Mouse (Mus musculus) bone marrow, adult 2 months (tissue): ENCODE measurements around the gene Sqstm1. TPM values are rescaled to one million over a fixed set of nuclear protein-coding genes. Genes with fewer than 3 reads are reported as not detected.

Experiments used
- H3K27ac ChIP-seq: fragments of 200-500 bp; 2 replicates; pipeline ENCODE4 v1.5.1; 2012; ENCODE audit warnings: low read depth, mild to moderate bottlenecking, control low read depth, inconsistent platforms, low read length; ENCODE audit not compliant: control insufficient read depth, poor library complexity, insufficient read depth
- H3K4me1 ChIP-seq: fragments of 200-500 bp; 2 replicates; pipeline ENCODE4 v1.6.1; 2011; ENCODE audit warnings: low read length; ENCODE audit not compliant: control insufficient read depth, insufficient read depth
- H3K4me3 ChIP-seq: fragments of 200-500 bp; replicated peaks from 2 replicates; pipeline ENCODE3; 2011; ENCODE audit warnings: mild to moderate bottlenecking, low read depth, low read length, control low read depth; ENCODE audit not compliant: control insufficient read depth
- CTCF ChIP-seq: fragments of 200-500 bp; IDR thresholded peaks from 2 replicates; pipeline ENCODE4 v1.5.1; 2011; ENCODE audit warnings: low read length, control low read depth; ENCODE audit not compliant: control insufficient read depth, insufficient read depth
- POLR2A ChIP-seq: fragments of 200-500 bp; IDR thresholded peaks from 2 replicates; pipeline ENCODE4 v1.6.1; 2011; ENCODE audit warnings: low read depth, mild to moderate bottlenecking, control low read depth, low read length, borderline replicate concordance; ENCODE audit not compliant: control insufficient read depth
- WGBS: fragments of 180-500 bp; shearing (Covaris S2); methylation state at CpG from one replicate; pipeline ENCODE4 v1.1.7; 2018; 5-methylcytosine and 5-hydroxymethylcytosine counted together
- polyA plus RNA-seq: library from polyadenylated mRNA; stranded (reverse); fragments of >200 nt; gene quantifications from 2 replicates; pipeline ENCODE4 v1.2.4, GENCODE M21; 2011; ENCODE audit warnings: low replicate concordance; ENCODE audit not compliant: missing spikeins, insufficient read depth, insufficient read length

Gene Sqstm1
- polyA plus RNA-seq, 1 experiment: 172 TPM

DNA sequence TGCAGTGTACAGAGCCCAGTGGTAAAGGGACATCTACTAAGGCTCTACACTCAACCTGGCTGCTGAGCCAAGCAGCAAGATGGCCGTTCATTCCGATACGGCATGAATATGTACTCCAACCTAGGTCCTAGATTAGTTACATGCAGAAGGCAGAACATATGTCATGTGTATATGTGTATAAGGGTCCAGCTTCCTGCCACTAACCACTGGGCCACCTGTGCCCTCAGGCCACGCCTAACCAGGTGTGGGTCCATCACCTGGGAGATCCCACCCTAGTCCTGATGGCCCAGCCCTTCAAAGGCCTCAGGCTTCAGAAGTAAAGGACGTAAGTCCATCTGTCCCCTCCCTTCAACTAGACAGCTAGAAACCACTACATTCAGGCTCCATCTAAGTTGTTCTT, 2.6 kb downstream of the Sqstm1 start:
- no peaks in the 10 kb centered on the region for H3K4me1 ChIP-seq
- no peak for TF ChIP-seq POLR2A
- no peak for TF ChIP-seq CTCF
- H3K27ac ChIP-seq: no peak overlapping the region
- WGBS: 93% methylated on average over 5 of the region's 5 CpGs
- no peak overlapping the region for H3K4me3 ChIP-seq

DNA sequence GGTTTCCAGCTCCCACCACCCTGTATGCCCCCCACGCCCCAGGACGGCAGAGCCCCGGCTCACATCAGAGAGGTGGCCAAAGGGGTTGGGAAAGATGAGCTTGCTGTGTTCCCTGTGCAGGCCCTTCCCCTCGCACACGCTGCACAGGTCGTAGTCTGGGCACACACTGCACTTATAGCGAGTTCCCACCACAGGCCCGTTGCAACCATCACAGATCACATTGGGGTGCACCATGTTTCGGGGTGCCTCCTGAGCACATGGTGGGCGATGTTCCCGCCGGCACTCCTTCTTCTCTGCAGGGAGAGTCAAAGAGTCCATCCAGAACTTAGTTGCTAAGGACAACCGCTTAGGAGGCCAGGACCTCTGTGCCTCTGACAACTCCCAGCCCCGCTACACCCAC, 3.3 kb downstream of the Sqstm1 start:
- no peak for TF ChIP-seq CTCF
- peak; percentile 23; the same call in 1 of the 2 replicates for TF ChIP-seq POLR2A
- H3K4me3 ChIP-seq: no peak overlapping the region
- H3K4me1 ChIP-seq: no peaks in the 10 kb centered on the region
- 94% methylated on average over 14 of the region's 14 CpGs for WGBS
- H3K27ac ChIP-seq: no peak overlapping the region

DNA sequence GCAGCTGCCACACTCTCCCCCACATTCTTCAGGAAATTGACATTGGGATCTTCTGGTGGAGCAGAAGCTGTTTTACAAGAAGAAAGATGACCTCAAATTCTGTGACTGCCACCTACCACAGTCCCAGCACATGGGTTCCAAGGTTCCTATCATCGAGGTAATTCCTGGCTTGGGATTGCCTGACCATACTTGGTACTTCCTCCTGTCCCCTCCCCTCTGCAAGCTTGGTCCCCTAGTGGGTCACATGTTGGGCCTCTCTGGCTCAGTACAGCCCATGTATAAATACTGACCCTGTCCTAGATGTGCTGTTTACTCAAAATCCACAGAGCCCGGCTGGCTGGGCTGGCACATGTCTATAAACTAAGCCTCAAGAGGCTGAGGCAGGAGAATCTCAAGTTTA, 4.6 kb downstream of the Sqstm1 start:
- H3K4me3 ChIP-seq: no peak overlapping the region
- no peak overlapping the region for H3K27ac ChIP-seq
- TF ChIP-seq POLR2A (no peak), CTCF (no peak)
- no peaks in the 10 kb centered on the region for H3K4me1 ChIP-seq
- 81% methylated on average over 2 of the region's 2 CpGs for WGBS

DNA sequence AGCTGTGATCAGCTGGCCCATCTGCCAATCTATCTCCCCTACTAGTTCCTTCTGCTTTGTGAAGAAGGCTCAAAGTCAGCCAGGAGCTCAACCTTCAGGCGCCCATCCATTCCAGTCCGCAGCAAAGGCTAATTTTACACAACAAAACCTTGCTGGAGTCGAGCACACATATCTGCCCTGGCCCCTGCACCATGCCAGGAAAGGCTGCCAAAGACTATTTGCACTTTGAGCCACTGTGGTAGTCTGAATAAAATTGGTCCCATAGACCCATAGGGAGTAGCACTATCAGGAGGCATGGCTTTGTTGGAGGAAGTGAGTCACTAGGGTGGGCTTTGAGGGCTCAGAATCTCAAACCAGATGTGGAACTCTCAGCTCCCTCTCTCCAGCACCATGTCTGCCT, 5.2 kb downstream of the Sqstm1 start:
- WGBS: 96% methylated on average over 3 of the region's 3 CpGs
- H3K4me3 ChIP-seq: no peak overlapping the region
- no peak overlapping the region for H3K27ac ChIP-seq
- TF ChIP-seq CTCF: no peak
- no peak for TF ChIP-seq POLR2A
- H3K4me1 ChIP-seq: no peaks in the 10 kb centered on the region

DNA sequence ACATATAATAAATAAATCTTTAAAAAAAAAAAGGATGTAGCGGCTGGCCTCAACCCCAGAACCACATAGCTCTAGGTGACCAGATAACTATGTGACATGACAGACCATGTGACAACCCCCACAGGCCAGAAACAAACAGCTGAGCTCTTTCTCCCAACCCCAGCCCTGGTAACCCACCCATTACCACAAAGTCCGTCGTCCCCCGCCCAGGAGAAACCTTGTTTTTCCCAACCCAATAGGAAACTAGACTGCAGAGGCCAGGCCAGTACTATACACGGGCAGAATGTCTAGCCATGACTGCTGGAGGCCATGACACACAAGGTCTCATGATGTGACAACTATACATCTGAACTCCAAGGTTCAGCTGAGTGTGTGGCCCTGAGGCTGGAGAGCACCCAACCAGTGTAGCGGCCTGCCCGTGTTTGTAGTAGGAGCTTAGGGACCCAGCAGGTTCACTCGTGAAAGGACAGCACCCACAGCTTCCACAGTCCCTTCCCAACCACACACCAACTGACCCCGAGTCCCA, 7.3 kb downstream of the Sqstm1 start:
- WGBS: 89% methylated on average over 9 of the region's 9 CpGs
- no peaks in the 10 kb centered on the region for H3K4me1 ChIP-seq

DNA sequence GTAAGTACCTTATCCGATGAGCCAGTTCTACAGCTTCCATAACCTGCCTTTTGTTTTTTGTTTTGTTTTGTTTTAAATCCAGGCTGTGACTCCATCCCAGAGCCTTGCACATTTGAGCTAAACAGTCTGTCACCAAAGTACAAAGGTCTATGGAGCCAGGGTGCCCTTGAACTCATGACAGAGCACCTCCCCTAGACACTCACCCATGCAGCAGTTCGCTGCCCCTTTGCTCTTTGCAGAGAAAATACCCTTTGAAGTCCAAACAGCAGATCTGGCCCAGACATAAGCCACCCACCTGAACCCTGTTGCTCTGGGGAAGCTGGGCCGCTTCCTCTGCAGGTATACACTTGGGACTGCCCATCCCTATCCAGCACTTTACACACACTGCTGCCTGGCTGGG, 9.0 kb downstream of the Sqstm1 start:
- no peak overlapping the region for H3K27ac ChIP-seq
- no peaks in the 10 kb centered on the region for H3K4me1 ChIP-seq
- TF ChIP-seq POLR2A: no peak
- TF ChIP-seq CTCF: no peak
- WGBS: 93% methylated on average over 3 of the region's 3 CpGs
- no peak overlapping the region for H3K4me3 ChIP-seq

More for the DNA sequence above, 7.3 kb downstream of the Sqstm1 start:
- TF ChIP-seq POLR2A (no peak), CTCF (no peak)
- H3K27ac ChIP-seq: no peak overlapping the region
- no peak overlapping the region for H3K4me3 ChIP-seq

DNA sequence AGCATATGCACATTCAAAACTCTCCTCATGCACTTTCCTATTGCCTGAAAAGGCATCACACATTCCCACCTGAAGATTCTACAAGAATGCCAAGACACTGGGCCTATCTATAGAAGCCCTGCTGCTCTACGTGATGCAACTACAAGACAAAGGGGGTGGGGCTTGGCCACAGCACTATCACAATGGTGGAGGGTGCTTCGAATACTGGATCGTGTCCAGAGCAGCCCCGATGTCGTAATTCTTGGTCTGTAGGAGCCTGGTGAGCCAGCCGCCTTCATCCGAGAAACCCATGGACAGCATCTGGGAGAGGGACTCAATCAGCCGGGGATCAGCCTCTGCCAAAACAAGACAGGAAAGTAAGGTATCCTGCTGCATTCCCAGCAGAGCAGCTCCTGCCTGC, 10.0 kb downstream of the Sqstm1 start:
- no peak overlapping the region for H3K4me3 ChIP-seq
- H3K27ac ChIP-seq: no peak overlapping the region
- 41% methylated on average over 8 of the region's 8 CpGs for WGBS
- H3K4me1 ChIP-seq: no peaks in the 10 kb centered on the region
- TF ChIP-seq CTCF: no peak
- TF ChIP-seq POLR2A: no peak

DNA sequence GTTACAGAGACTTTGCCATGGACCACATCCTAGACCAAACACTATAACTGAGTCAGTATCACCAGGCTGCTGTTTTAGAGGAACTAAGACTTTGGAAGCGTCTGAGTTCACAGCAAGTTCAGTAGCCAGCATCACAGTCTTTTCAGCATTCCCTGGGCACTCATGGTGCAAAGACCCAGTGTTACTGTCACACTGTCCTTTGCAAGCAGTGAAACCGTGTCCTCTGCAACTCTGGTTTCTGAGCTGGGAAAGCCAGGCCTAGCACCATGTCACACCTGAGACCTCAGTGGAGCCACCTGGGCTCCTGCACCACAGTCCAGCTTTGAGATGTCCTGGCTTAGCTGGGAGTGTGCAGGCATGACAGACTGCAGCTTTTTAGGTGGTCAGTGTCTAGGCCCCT, 11.7 kb downstream of the Sqstm1 start:
- WGBS: 84% methylated on average over 2 of the region's 2 CpGs
- H3K27ac ChIP-seq: no peak overlapping the region
- no peak overlapping the region for H3K4me3 ChIP-seq
- H3K4me1 ChIP-seq: no peaks in the 10 kb centered on the region
- no peak for TF ChIP-seq CTCF
- no peak for TF ChIP-seq POLR2A
